Mouse (Mus musculus): ENCODE data around the gene Ifitm3.

The Ifitm3 gene

DNA sequence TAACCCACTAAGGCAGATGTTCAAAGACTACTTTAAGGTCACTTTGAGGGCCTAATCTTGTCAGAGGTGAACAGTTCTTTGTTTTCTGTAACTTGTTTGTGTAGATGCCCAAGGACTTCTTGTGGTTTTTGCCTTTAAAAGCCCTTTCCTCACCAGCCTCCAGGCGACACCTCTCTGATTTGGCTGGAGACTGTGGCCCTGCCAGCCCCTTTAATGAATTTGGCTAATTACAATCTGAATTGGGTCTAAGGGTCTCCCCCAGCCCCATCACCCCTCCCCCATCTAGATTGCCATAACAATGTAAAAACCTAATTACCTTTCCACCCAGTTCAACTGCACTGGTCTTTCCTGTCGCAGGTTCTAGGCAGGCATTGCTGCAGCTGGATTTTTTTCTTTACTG is 47.8 kb downstream of the Ifitm3 start:
- DNase-seq (ENCODE audit: low read depth, low spot score): no peak

DNA sequence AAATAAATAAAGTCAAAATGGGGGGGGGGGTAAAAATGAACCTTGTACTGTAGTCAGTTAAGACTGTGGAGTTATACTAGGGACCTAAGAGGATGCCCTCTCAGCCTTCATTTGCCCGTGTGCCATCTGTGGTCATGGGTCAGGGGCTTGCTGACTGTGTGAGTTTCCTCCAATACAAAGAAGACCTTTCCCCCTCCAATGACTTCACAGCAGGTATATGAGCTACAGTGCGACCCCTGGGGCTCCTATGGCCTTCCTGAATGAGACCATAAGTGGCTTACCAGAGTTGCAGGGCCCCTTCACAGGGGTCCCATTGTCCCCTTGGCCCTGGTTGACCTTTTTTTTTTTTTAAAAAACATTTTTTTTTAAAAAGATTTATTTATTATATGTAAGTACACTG is 49.2 kb downstream of the Ifitm3 start:
- no peak for DNase-seq (ENCODE audit: low read depth, low spot score)

DNA sequence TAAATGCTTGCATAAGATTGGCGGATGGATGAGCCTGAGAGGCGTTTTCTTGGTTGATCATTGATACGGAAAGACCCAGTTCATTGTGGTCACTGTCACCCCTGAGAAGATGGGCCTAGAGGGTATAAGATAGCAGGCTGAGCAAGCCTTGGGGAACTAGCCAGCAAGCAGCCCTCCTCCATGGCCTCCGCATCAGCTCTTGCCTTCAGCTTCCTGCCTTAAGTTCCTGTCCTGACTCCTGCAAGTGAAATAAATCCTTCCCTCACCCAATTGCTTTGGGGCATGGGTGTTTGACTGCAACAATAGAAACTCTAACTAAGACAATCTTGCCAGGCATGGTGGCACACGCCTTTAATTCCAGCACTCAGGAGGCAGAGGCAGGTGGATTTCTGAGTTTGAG is 50.5 kb downstream of the Ifitm3 start:
- DNase-seq (ENCODE audit: low read depth, low spot score): no peak

All from 3T3-L1 (cell line).